Mouse (Mus musculus) bone marrow, adult 2 months (tissue): ENCODE data around the gene Tprg. TPM values are rescaled to one million over a fixed set of nuclear protein-coding genes. Genes with fewer than 3 reads are reported as not detected.

Experiments
- H3K27ac ChIP-seq: fragments of 200-500 bp; 2 replicates; pipeline ENCODE4 v1.5.1; 2012; ENCODE audit warnings: low read depth, mild to moderate bottlenecking, control low read depth, inconsistent platforms, low read length; ENCODE audit not compliant: control insufficient read depth, poor library complexity, insufficient read depth
- H3K4me1 ChIP-seq: fragments of 200-500 bp; 2 replicates; pipeline ENCODE4 v1.6.1; 2011; ENCODE audit warnings: low read length; ENCODE audit not compliant: control insufficient read depth, insufficient read depth
- H3K4me3 ChIP-seq: fragments of 200-500 bp; replicated peaks from 2 replicates; pipeline ENCODE3; 2011; ENCODE audit warnings: mild to moderate bottlenecking, low read depth, low read length, control low read depth; ENCODE audit not compliant: control insufficient read depth
- CTCF ChIP-seq: fragments of 200-500 bp; IDR thresholded peaks from 2 replicates; pipeline ENCODE4 v1.5.1; 2011; ENCODE audit warnings: low read length, control low read depth; ENCODE audit not compliant: control insufficient read depth, insufficient read depth
- POLR2A ChIP-seq: fragments of 200-500 bp; IDR thresholded peaks from 2 replicates; pipeline ENCODE4 v1.6.1; 2011; ENCODE audit warnings: low read depth, mild to moderate bottlenecking, control low read depth, low read length, borderline replicate concordance; ENCODE audit not compliant: control insufficient read depth
- WGBS: fragments of 180-500 bp; shearing (Covaris S2); methylation state at CpG from one replicate; pipeline ENCODE4 v1.1.7; 2018; 5-methylcytosine and 5-hydroxymethylcytosine counted together
- polyA plus RNA-seq: library from polyadenylated mRNA; stranded (reverse); fragments of >200 nt; gene quantifications from 2 replicates; pipeline ENCODE4 v1.2.4, GENCODE M21; 2011; ENCODE audit warnings: low replicate concordance; ENCODE audit not compliant: missing spikeins, insufficient read depth, insufficient read length

Tprg gene
- polyA plus RNA-seq, 1 experiment: not detected

DNA sequence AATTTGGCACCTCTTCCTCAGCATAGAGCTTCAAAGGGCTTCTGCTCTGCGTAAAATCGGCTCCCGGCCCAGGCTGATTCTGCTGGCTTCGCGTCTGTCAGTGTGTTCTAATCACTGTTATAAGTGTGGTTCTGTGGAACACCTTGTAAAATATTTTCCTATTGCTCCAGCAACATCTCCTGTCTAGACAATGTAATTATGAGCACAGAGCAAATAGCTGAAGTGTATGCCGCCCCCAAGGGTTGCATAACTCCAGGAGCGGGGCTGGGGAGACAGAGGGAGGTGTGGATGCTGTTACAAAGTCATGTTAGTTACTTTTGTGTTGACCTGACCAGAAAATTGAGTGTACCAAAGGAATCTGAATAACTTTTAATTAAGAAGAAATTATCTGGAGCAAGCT, 81.2 kb downstream of the Tprg start:
- WGBS: 83% methylated on average over 7 of the region's 7 CpGs
- H3K27ac ChIP-seq: no peak overlapping the region
- no peak overlapping the region for H3K4me3 ChIP-seq
- no peaks in the 10 kb centered on the region for H3K4me1 ChIP-seq
- TF ChIP-seq POLR2A (no peak), CTCF (no peak)

DNA sequence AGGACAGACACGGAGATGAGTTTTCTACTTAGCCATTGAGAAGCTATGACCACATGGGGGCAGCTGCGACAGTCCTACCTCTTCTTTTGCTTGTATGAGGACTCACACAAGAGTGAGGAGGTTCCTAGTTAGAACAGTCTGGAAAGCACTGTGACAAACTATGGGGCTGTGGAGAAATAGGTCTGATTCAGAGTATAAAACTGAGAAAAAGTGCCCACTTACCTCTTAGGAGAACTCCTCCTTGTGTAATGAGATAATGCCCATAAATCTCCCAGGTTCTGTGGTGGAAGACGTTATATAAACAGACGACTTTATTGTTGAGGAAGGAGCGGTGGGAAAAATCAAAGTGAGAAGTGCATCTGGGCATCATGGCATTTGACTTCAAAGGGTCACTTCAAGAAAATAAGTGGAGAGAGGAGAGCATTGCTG, 83.4 kb downstream of the Tprg start:
- WGBS: 45% methylated on average over 5 of the region's 5 CpGs
- no peak overlapping the region for H3K4me3 ChIP-seq
- H3K4me1 ChIP-seq: no peaks in the 10 kb centered on the region
- H3K27ac ChIP-seq: no peak overlapping the region
- TF ChIP-seq POLR2A (no peak), CTCF (no peak)

DNA sequence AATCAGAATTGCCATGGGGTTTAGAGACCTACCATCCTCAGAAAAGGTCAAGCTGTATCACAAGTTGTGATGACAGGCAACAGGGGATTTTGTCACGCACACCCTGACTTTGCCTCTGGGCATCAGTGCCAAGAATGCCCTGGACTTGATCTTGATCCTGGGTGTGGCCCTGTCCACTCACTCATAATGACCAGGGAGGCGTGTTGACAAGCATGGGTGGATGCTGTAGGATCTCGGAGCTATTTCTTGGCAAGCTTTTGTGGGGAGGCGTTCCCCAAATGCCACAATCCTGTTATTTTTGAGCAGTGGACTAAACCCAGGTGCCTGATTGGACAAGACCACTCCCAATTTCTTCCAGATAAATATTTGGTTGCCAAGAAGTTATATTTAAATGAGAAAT, 87.5 kb downstream of the Tprg start:
- Histone ChIP-seq H3K27ac (no peak overlapping the region), H3K4me3 (no peak overlapping the region), H3K4me1 (no peaks in the 10 kb centered on the region; the same call in 1 of the 2 replicates)
- WGBS: 79% methylated on average over 4 of the region's 4 CpGs
- TF ChIP-seq CTCF (no peak), POLR2A (no peak)

DNA sequence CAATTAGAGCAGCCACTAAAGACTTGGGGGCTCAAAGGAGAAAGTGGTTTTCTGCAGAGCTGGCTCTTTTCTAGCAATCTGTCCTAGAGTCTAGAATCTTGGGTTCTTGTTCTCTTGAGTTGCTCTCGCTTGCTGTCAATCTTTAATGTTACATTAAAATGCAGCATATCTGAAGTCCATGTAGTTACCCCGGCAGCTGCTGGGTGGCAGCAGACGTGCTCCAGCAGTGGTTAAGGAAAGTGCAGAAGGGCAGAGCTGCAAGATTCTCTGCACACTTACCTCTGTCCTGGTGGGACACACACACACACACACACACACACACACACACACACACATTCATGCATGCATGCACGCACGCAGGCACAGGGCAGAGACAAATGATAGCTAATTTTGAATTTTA, 88.2 kb downstream of the Tprg start:
- no peak overlapping the region for H3K27ac ChIP-seq
- H3K4me1 ChIP-seq: no peaks in the 10 kb centered on the region; the same call in 1 of the 2 replicates
- H3K4me3 ChIP-seq: no peak overlapping the region
- TF ChIP-seq CTCF (0 out of 2 replicates have a peak, but pooled peaks have one; percentile 4), POLR2A (no peak)
- WGBS: 50% methylated on average over 5 of the region's 5 CpGs

DNA sequence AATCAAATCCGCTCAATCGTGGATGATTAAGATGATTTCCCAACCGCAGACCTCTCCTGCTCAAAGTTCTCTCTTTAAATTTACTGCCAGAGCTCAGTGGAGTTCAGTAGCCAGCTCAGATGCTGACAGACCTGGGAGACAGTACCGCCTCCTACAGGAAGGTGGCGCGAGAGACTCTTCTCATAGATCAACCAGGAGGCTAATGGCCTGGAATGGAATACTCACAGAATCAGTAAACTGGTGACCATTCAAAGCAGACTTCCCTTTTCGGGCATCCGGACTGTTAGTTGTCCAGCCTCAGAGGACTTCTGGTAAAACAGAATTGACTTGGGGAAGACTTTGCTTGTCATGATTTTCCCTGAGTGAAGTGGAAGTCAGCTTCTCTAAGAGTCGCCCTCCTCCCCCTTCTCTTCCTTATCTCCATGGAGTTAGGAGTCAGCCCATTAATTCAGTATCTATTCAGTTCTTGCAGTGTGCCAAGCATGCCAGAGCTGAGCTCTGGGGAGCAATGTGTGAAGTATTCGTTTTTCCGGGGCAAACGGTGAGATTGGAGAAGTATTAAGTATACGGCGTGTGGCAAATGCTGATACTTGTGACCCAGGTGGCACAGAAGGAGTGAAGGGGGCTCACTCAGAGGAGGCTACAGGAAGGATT, 90.2 kb downstream of the Tprg start:
- WGBS: 28% methylated on average over 14 of the region's 14 CpGs
- TF ChIP-seq POLR2A: no peak
- TF ChIP-seq CTCF: peak; percentile 75

DNA sequence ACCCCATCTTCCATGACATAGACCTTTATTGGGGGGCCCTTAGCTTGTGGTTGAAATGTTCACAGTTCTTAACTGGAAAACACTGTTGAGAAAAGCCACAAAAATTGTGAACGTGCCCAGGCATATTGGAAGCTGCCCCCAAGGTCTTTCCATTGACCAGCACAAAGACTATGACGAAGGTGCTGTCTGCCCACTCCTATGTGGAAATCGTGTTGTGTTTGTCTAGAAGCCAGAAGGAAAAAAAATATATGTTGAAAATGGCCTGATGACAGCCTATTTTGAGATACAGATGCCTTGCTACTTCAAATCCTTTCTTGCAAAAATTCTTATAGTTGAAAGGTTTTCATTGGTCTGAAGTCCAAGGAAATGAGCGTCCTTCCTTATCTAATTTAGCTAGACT, 91.1 kb downstream of the Tprg start:
- H3K4me1 ChIP-seq: no peaks in the 10 kb centered on the region; the same call in 1 of the 2 replicates

More for the DNA sequence above, 90.2 kb downstream of the Tprg start:
- no peak overlapping the region for H3K27ac ChIP-seq
- H3K4me3 ChIP-seq: no peak overlapping the region
- no peaks in the 10 kb centered on the region; the same call in 1 of the 2 replicates for H3K4me1 ChIP-seq

DNA sequence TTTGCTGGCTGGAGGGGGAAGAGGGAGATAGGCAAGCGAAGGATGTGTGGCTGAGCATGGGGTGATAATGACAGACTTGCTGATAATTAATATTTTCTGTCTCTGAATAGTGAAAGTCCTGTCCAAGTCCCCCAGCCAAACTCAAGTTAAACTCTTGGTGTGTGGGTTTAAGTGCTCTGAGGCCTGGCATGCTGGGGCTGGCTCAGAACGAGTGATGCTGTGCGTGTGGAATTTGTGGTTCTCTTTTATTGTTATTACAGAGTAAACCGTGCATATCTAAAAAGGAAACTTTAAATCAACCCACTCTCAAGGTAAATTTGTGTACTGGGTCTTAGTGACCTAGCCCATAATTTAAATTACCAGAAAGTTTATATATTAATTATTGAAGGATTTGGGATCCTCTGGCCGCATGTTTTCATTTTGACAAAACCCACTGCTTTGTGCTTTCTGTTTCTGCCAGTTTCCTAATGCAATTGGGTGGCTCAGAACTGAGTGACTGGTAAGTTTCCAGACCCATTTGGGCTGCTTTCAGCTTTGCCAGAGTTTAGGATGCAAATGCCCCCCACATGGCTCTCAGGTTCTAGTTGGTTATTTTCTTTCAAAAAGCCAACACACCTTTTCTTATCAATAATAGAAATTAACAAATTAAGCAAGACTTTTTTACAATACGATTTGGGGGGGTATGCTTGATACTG, 99.0 kb downstream of the Tprg start:
- Histone ChIP-seq H3K4me3 (no peak overlapping the region), H3K4me1 (no peaks in the 10 kb centered on the region; the same call in 1 of the 2 replicates), H3K27ac (no peak overlapping the region)
- TF ChIP-seq CTCF (no peak), POLR2A (no peak)
- WGBS: 51% methylated on average over 6 of the region's 6 CpGs

More for the DNA sequence above, 91.1 kb downstream of the Tprg start:
- no peak overlapping the region for H3K27ac ChIP-seq
- 68% methylated on average over 4 of the region's 4 CpGs for WGBS
- H3K4me3 ChIP-seq: no peak overlapping the region
- TF ChIP-seq POLR2A: no peak
- TF ChIP-seq CTCF: no peak

DNA sequence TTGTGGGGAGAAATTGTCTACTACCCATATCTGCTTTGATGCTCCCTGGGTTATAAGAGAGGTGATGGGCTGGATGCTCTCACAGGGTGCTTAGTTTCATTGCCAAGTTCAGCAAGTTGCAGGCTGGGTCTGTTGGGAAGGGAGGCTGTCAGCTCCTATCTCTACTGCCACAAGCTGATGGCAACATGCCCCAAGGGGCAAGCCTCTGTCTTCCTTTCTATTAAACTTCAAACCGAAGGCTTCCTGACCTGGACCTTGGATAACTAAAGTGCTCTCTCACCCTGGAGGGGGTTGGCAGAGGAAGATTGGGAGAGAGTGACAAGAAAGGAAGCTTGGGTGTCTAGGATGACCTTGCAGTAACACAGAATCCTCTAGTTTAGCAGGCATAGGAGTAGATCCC, 108.1 kb downstream of the Tprg start:
- WGBS: 79% methylated on average over 1 of the region's 1 CpGs
- H3K27ac ChIP-seq: no peak overlapping the region
- no peaks in the 10 kb centered on the region for H3K4me1 ChIP-seq
- no peak overlapping the region for H3K4me3 ChIP-seq
- no peak for TF ChIP-seq POLR2A
- TF ChIP-seq CTCF: no peak

DNA sequence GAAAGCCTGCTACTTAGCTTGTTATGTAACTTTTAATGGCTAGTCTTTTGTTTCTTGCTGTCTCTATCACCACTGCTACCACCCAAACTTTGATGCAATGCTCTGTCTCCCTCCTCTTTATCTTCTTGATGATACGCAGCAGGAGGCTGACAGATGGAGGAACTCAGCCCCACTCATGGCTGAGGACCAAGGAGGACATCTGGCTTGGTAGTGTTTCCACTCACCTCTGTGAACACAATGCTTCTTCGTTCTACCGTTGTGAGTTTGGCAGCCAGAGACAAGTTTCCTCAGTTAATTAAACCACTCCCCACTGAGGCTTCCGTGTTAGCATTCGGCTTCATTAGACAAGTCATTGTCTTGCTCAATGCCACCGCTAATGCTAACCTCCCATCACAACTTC, 117.5 kb downstream of the Tprg start:
- TF ChIP-seq CTCF: no peak
- no peak for TF ChIP-seq POLR2A
- Histone ChIP-seq H3K4me1 (peaks cover 2% of the 10 kb centered on the region; the same call in 1 of the 2 replicates), H3K27ac (no peak overlapping the region), H3K4me3 (no peak overlapping the region)
- WGBS: 64% methylated on average over 6 of the region's 6 CpGs
